Mouse (Mus musculus) brown adipose tissue, adult 24 weeks (tissue): ENCODE data around the gene Jmjd1c. TPM values are rescaled to one million over a fixed set of nuclear protein-coding genes. Genes with fewer than 3 reads are reported as not detected.

Experiments used
- H3K27ac ChIP-seq: fragments of 200-500 bp; replicated peaks from 2 replicates; pipeline ENCODE4 v1.5.1; 2012; ENCODE audit warnings: low read depth, mild to moderate bottlenecking, low read length
- H3K4me1 ChIP-seq: fragments of 200-500 bp; 2 replicates; pipeline ENCODE4 v1.6.1; 2012; ENCODE audit warnings: low read length, mixed read lengths; ENCODE audit not compliant: control insufficient read depth, insufficient read depth, insufficient read length
- H3K4me3 ChIP-seq: fragments of 200-500 bp; 2 replicates; pipeline ENCODE4 v1.5.1; 2012; ENCODE audit warnings: low read depth, mild to moderate bottlenecking, low read length, moderate library complexity; ENCODE audit not compliant: insufficient read depth
- polyA plus RNA-seq: library from polyadenylated mRNA; stranded (reverse); fragments of >200 nt; gene quantifications from 2 replicates; pipeline ENCODE4 v1.2.4, GENCODE M21; 2012; ENCODE audit not compliant: missing spikeins, insufficient read depth, insufficient read length

Gene Jmjd1c
- polyA plus RNA-seq, 1 experiment: 12.7 TPM

DNA sequence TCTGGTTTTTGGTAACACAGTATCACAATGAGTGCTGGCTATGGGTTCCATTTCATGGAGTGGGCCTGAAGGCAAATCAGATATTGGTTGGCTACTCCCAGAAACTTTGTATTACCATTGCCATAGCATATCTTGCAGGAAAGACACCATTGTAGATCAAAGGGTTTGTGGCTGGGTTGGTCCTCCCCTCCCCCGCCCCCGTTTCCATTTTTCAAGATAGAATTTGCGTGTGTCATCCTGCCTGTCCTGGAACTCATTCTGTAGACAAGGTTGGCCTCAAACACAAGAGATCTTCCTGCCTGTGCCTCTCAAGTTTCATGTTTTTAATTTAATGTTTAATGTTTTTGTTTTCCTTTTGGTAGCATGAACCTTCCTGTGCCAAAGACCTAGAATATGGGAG, 98.1 kb downstream of the Jmjd1c start:
- H3K4me1 ChIP-seq: peaks cover 13% of the 10 kb centered on the region
- H3K4me3 ChIP-seq: no peak overlapping the region
- H3K27ac ChIP-seq: no peak overlapping the region

DNA sequence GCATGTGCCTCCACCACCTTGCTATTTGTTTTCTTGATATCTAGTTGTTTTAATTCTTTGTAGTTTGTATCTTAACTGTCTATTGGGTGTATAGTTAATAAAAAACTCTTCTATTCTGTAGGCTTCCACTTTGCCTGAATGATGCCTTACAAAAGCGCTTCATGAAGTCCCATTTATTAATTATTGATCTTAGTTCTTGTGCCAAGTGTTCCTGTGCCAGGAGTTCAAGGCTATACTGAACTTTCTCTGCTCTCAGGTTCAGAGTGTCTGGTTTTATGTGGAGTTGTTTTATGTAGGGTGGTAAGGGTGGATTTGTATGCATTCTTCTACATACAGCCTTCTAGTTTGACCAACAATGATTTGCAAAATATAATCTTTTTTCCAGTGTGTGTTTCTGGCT, 99.7 kb downstream of the Jmjd1c start:
- H3K4me3 ChIP-seq: no peak overlapping the region
- H3K4me1 ChIP-seq: peaks cover 18% of the 10 kb centered on the region
- H3K27ac ChIP-seq: no peak overlapping the region

DNA sequence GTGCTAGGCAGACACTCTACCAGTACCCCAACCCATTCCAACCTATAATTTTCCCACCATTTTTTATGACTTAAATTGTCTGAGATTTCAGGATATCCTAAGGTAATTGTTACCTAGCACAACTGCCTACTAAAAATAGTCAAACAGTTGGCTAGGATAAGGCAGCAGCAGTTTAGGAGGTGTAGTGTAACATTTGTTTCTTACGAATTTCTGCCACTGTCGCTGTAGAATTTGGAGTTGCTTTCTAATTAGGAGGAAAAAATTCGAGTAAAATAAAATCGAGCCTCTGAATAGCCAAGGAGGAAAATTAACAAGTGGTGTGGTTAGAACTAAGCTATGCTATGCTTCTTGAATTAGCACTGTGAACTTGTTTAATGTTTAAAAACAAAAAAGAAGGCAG, 101.3 kb downstream of the Jmjd1c start:
- no peak overlapping the region for H3K4me3 ChIP-seq
- H3K4me1 ChIP-seq: peaks cover 20% of the 10 kb centered on the region
- H3K27ac ChIP-seq: no peak overlapping the region

DNA sequence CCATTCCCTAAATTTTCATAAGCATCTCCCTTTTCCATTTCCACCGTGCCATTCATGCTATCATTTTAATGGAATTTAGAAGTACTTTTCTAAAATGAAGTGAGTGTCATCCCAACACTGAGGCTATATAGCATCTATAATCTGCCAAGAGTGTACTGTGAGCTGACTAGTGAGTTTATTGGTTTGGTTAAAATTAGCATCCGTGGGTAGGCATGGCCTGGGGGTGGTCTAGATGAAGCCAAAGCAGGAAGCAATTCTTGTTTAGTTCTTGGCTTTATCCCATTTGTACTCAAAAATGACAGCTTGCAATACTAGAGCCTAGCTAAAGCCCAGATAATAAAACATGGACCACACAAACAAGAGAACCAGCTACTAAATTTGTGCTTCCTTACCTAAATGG, 101.9 kb downstream of the Jmjd1c start:
- Histone ChIP-seq H3K4me1 (peaks cover 23% of the 10 kb centered on the region), H3K4me3 (no peak overlapping the region), H3K27ac (no peak overlapping the region)

DNA sequence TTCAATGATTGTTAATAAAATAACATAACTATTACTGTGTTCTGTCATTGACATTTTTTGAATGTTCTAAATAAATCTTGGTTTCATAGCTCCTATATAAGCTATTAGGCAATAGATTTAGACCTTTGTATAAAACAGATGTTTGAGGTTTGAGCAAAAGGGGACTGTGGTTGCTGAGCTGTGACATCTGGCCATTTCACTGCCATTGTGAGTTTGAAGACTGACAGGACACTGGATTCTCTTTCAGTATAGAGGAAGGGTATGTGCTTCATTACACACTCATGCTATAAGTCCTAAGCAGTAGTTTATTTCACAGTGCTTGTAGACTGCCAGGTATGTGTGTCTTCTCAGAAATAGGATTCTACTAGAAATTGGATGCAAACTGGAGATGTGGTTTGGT, 105.8 kb downstream of the Jmjd1c start:
- H3K27ac ChIP-seq: no peak overlapping the region
- H3K4me3 ChIP-seq: no peak overlapping the region
- H3K4me1 ChIP-seq: peaks cover 25% of the 10 kb centered on the region

DNA sequence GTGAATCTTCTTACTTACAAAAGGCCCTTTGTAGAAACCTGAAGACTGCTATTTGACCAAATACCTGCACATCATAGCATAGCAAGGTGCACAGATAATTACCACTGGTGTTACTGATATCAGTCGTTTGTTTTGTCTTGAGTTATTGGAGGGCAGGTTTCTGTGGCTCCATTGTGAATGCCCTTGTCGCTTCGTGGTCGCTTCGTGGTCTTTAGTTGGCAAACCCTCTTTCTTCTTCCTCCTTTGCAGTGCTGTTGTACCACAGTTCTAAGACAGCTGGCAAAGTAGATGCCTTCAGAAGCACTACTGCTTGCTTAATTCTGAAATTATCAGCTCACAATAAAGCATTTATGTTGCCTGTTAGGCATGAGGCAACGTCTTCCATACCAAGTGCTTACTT, 106.5 kb downstream of the Jmjd1c start:
- no peak overlapping the region for H3K4me3 ChIP-seq
- peaks cover 23% of the 10 kb centered on the region for H3K4me1 ChIP-seq
- no peak overlapping the region; the same call in 1 of the 2 replicates for H3K27ac ChIP-seq

DNA sequence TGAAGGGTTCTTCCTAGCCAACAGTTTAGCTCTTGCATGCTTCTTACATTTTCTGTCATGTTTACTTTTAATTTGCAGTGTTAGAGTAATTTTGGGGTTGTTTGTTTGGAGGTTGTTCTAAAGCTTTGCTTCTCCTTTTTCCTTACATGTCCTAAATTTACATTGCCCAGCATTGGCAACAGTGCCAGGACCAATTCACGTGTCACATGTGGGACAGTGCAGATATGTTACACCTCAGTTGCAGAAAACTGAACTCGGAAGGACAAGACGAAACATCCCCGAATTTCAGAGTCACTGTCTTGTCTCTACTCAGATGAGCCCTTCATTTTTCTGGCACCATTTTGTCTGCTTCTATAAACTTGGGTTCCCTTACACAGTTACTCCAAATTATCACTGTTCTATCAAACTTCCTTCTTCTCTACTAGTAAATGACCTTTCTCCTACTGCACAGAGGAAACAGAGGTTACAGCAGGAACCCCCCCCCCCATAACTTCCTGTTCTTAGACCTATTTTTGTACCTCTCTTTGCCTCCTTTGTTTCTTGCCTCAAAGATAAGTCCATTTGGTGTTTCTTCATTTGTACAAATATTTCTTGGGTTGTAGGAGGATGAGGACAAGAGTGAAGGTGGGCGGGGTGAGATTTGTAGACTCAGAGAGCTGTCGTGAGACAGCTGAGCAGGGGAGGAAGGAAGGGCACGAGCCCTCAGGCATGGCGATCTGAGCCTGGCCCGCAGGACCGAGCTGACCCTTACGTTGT, 108.9 kb downstream of the Jmjd1c start:
- Histone ChIP-seq H3K27ac (peak overlapping the region; percentile 92), H3K4me3 (peak overlapping the region; percentile 21; the same call in 1 of the 2 replicates), H3K4me1 (peaks cover 23% of the 10 kb centered on the region)

DNA sequence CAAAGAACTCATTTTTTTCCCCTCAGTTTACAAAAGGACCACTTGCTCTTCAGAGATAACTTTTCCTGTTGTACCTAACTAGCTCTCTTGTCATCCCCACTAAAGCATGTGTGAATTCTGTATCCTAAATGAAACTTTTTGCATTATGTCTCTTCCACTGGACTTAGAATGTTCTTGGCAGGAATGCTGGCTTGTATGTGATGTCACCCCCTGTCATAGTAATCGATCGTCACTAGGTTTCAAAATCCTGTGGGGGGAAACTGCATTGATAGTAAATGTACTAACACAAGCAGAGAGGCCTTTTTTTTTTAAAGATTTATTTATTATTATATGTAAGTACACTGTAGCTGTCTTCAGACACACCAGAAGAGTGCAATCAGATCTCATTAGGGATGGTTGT, 112.0 kb downstream of the Jmjd1c start:
- Histone ChIP-seq H3K4me3 (no peak overlapping the region), H3K4me1 (peaks cover 15% of the 10 kb centered on the region), H3K27ac (no peak overlapping the region)

DNA sequence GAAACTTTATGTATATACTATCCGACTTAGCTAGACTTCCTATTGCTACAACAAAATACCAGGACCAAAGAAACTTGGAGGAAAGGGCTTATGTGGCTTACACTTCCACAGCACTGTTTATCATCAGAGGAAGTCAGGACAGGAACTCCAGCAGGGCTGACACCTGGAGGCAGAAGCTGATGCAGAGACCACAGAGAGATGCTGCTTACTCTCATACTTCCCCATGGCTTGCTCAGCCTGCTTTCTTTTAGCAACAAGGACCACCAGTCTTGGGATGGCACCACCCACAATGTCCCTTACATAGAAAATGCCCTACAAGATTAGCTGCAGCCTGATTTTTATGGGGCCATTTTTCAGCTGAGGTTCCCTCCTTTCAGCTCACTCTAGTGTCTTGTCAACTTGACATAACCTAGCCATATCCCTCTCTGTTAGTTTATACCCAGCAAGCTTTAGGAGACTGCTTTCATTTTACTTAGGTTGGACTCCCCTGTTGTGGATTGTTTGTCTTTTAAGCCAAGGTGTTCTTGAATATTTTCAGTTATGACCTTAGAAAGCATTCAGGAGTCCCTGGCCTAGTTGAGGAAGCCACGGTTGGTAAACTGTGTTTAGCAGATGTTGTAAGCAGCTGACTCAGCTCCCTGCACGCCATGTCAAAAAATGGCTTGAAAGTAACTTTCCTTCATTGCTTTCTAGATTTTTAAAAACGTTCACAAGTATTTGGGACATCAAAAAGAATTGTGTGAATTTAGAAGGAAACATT, 114.2 kb downstream of the Jmjd1c start:
- no peak overlapping the region for H3K27ac ChIP-seq
- H3K4me1 ChIP-seq: peaks cover 18% of the 10 kb centered on the region

DNA sequence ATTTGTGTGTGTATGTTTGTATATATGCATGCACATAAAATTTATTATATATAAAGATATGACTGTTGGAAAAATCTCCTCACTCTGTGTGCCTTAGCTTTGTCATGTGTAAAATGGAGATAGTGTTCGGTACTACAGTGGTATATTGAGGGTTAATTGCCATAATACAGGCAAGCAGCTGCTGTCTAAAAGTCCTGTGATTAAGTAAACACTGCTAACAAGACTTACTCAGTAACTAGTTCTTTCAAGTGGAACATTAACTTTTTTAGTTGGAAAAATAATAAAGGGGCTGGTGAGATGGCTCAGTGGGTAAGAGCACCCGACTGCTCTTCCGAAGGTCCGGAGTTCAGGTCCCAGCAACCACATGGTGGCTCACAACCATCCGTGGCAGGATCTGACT, 116.1 kb downstream of the Jmjd1c start:
- peaks cover 11% of the 10 kb centered on the region for H3K4me1 ChIP-seq
- no peak overlapping the region for H3K27ac ChIP-seq
- no peak overlapping the region for H3K4me3 ChIP-seq

More for the DNA sequence above, 114.2 kb downstream of the Jmjd1c start:
- H3K4me3 ChIP-seq: no peak overlapping the region

DNA sequence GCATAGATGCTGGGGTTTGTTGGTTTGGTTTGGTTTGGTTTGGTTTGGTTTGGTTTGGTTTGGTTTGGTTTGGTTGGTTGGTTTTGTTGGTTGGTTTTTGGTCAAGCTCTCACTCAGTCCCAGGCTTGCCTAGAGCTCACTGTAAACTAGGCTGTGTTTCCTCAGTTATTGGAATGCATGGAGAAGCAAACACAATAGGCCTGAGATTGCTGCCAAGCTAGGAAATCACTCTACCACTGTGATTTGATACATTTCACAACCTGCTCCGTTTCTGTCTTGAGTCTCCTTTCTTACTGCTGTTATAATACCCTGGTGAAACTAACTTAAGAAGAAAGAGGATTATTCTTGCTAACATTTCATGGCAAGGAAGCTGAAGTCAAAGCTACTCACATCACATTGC, 117.8 kb downstream of the Jmjd1c start:
- Histone ChIP-seq H3K27ac (no peak overlapping the region), H3K4me3 (no peak overlapping the region), H3K4me1 (peaks cover 11% of the 10 kb centered on the region)

DNA sequence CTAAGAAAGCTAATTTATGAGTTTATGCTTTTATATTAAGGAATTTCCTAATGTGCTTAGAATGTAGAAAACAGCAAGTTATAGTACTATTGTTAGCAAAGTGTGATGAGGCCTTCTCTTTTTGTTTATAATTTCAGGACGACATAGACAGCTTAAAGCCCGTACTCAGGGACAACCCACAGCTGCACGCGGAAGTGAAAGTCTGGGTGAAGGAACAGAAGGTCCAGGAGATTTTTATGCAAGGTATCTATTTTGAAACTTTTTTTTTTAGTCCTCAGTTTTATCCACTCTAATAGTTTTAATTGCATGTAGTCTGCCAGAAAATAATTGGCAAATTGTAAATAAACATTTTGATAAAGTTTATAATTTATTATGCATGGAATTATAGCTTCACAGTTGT, 119.2 kb downstream of the Jmjd1c start:
- H3K4me1 ChIP-seq: peaks cover 11% of the 10 kb centered on the region
- no peak overlapping the region for H3K4me3 ChIP-seq
- H3K27ac ChIP-seq: no peak overlapping the region; the same call in 1 of the 2 replicates

DNA sequence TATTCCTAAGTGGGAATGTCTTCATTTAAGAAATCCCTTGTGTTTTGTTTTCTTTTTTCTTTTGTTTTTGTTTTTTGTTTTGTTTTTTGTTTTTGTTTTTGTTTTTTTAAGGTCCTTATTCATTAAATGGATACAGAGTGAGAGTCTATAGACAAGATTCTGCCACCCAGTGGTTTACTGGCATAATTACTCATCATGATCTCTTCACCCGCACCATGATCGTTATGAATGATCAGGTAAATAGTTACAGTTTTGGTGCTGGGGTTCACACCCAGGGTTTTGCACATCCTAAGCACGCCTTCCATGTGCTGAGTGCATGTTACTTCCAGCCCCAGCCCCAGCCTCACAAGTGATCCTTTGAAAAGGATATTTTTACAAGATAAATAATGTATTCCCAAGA, 120.9 kb downstream of the Jmjd1c start:
- Histone ChIP-seq H3K4me3 (no peak overlapping the region), H3K27ac (no peak overlapping the region)

DNA sequence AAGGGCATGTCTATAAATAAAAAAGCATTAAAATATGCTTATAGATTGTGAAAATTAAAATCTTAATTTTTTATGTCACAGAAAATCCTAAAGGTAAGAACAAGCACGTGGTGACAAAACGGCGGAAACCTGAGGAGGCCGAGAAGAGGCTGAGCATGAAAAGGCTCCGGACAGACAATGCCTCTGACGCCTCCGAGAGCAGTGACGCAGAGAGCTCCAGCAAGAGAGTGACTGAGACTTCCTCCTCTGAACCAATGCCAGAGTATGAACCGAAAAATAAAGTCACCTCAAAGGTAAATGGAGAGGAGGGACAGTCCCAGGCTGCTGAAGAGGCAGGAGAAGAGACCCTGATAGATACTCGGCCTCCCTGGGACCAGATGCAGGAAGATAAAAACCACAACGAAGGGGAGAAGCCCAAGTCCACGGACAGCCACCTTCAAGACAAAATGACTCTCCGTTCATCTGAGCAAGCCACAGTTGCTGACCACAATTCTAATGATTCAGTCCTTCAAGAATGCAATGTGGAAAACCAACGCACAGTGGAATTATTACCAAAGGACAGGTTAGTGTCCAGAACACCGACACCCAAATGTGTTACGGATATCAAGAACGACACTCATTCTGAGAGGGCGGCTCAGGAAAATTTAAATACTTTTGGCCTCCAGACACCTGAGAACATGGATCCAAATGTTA, 123.1 kb downstream of the Jmjd1c start:
- Histone ChIP-seq H3K27ac (no peak overlapping the region), H3K4me3 (no peak overlapping the region), H3K4me1 (peaks cover 3% of the 10 kb centered on the region)

More for the DNA sequence above, 120.9 kb downstream of the Jmjd1c start:
- peaks cover 8% of the 10 kb centered on the region for H3K4me1 ChIP-seq

DNA sequence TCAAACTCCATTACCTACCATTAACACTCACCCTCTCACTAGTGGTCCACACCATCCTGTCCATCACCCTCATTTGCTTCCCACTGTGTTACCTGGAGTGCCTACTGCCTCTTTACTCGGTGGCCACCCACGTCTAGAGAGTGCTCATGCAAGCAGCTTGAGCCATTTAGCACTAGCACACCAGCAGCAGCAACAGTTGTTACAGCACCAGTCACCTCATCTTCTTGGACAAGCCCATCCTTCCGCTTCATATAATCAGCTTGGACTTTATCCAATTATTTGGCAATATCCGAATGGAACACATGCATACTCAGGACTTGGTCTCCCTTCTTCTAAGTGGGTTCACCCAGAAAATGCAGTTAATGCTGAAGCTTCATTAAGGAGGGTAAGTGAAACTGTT, 124.3 kb downstream of the Jmjd1c start:
- Histone ChIP-seq H3K4me3 (no peak overlapping the region), H3K27ac (no peak overlapping the region)

More for the DNA sequence above, 124.3 kb downstream of the Jmjd1c start:
- peaks cover 2% of the 10 kb centered on the region; the same call in 1 of the 2 replicates for H3K4me1 ChIP-seq
